Mouse (Mus musculus): ENCODE data around the gene Gm4847.

Gm4847 gene

GRCm38 (mm10) chr1:166647593-166647992 lies at the start of gene Gm4847:
TSS of gene Gm4847 (minus strand) at chr1:166647693.
- no peak for DNase-seq

- no peak for DNase-seq
These were observed 34.3 kb upstream of the Gm4847 start, which contains the start of gene Fmo9 for GRCm38 (mm10) chr1:166681745-166682144. TSS of gene Fmo9 (minus strand) at chr1:166681845.

- DNase-seq: no peak
These were observed 21.8 kb upstream of the Gm4847 start for GRCm38 (mm10) chr1:166669264-166669663.

- no peak for DNase-seq
These were observed 13.3 kb upstream of the Gm4847 start for GRCm38 (mm10) chr1:166660800-166661199.
